Mouse (Mus musculus) forebrain, embryonic 14.5 days (tissue): ENCODE results near the gene Asic2. TPM values are rescaled to one million over a fixed set of nuclear protein-coding genes. Genes with fewer than 3 reads are reported as not detected.

Experiments used
- ATAC-seq: fragments of 200-750 bp; cut with Nextera tagmentation; 2 replicates; pipeline ENCODE4 v1.8.0; 2017; ENCODE audit warnings: mild to moderate bottlenecking, moderate library complexity
- DNase-seq: peaks from one replicate; pipeline ENCODE4 v3.0.0-alpha.2; 2015; ENCODE audit warnings: low spot score
- H3K27ac ChIP-seq: fragments of 300-500 bp; sonication (generic); 2 replicates; pipeline ENCODE4 v1.5.1; 2014; ENCODE audit warnings: low read depth, mild to moderate bottlenecking, control low read depth, low read length, moderate library complexity
- H3K27me3 ChIP-seq: fragments of 300-500 bp; sonication (generic); replicated peaks from 2 replicates; pipeline ENCODE4 v1.6.1; 2014; ENCODE audit warnings: low read length, control low read depth, mixed read lengths; ENCODE audit not compliant: control insufficient read depth, insufficient read depth
- H3K36me3 ChIP-seq: fragments of 300-500 bp; sonication (generic); 2 replicates; pipeline ENCODE4 v1.6.1; 2014; ENCODE audit warnings: low read length, control low read depth; ENCODE audit not compliant: control insufficient read depth, insufficient read depth
- H3K4me1 ChIP-seq: fragments of 300-500 bp; sonication (generic); 2 replicates; pipeline ENCODE4 v1.6.1; 2014; ENCODE audit warnings: antibody characterized with exemption, low read length, control low read depth; ENCODE audit not compliant: control insufficient read depth, insufficient read depth
- H3K4me2 ChIP-seq: fragments of 300-500 bp; sonication (generic); 2 replicates; pipeline ENCODE4 v1.6.1; 2014; ENCODE audit warnings: mild to moderate bottlenecking, control low read depth, low read length
- H3K4me3 ChIP-seq: fragments of 300-500 bp; sonication (generic); 2 replicates; pipeline ENCODE4 v1.5.1; 2014; ENCODE audit warnings: low read depth, low read length, control low read depth
- H3K9ac ChIP-seq: fragments of 300-500 bp; sonication (generic); 2 replicates; pipeline ENCODE4 v1.6.1; 2014; ENCODE audit warnings: mild to moderate bottlenecking, low read length, control low read depth, moderate library complexity
- H3K9me3 ChIP-seq: fragments of 300-500 bp; sonication (generic); replicated peaks from 2 replicates; pipeline ENCODE4 v1.6.1; 2016; ENCODE audit warnings: low read length, control low read depth, mixed read lengths; ENCODE audit not compliant: control insufficient read depth
- whole genome bisulfite sequencing: fragments of 180-500 bp; shearing (Covaris S2); extraction: QIAGEN DNeasy Blood & Tissue Kit; methylation state at CpG from one replicate; pipeline ENCODE4 v1.1.7; 2014; 5-methylcytosine and 5-hydroxymethylcytosine counted together
- polyA plus RNA-seq: library from polyadenylated mRNA; unstranded; fragments of >200 nt; fragmentation: Nextera tagmentation; extraction: Ambion mirVana; gene quantifications from 2 replicates; pipeline ENCODE4 v1.2.1, GENCODE M21; 2014

Asic2 gene
- polyA plus RNA-seq, 1 experiment from 2014 or later = 3.8 TPM

DNA sequence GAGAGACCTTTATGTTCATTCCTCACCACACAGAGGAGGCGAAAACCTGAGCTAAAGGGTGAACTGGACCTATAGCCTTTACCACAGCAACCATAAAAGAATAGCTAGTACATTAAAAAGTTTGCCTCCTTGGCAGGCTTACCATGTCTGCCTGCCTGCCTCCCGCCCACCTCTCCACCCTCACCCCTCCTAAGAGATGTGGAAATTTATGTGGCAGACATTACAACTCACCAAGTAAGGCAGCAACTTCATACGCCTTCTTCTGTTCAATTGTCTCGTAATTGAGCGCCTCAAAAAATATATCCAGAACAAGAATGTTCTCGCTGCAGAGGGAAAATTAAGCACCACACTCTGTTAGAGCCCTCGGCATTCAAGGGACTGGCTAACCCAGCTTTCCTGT, 1081.9 kb downstream of the Asic2 start:
- whole genome bisulfite sequencing = 81% methylated on average over 7 of the region's 7 CpGs
- H3K27ac ChIP-seq = no peak overlapping the region
- no peak for ATAC-seq
- no peak overlapping the region for H3K4me3 ChIP-seq
- no peaks in the 10 kb centered on the region for H3K4me1 ChIP-seq
- no peak overlapping the region for H3K9ac ChIP-seq
- no peaks in the 10 kb centered on the region for H3K36me3 ChIP-seq
- H3K4me2 ChIP-seq = no peak overlapping the region
- H3K9me3 ChIP-seq = no peaks in the 10 kb centered on the region
- H3K27me3 ChIP-seq = no peaks in the 10 kb centered on the region
- DNase-seq = no peak

DNA sequence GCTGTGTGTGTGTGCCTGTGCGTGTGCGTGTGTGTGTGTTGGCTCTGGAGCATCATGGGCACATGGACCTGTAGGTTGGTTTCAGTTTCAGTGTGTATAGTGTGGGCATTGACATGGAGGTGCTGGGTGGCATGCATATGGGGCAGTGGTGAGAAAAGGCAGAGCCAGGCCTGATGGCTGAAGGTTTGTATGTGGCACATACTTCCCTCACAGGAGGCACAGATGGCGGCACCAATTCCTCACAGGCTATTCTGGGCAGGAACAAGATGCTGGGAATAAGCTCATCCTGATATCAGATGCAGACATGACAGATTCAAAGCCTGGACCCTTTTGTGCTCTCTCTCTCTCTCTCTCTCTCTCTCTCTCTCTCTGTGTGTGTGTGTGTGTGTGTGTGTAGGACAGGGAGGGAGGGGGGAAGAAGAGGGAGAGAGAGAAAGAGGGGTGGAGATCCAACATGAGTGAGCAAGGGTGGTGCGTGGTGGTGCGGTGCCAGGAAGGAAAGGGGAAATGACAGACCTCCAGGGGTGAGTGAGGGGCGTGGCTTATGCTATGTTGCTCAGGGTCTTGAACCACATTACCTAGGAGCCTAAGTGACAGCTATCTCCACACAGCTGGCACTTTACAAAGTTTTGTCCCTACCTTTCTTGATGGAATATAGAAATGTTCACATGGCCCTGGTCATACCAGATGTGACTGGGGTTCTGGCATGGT, 1083.6 kb downstream of the Asic2 start:
- Histone ChIP-seq H3K9ac (no peak overlapping the region), H3K27ac (no peak overlapping the region), H3K9me3 (no peaks in the 10 kb centered on the region), H3K36me3 (no peaks in the 10 kb centered on the region), H3K4me2 (no peak overlapping the region), H3K4me1 (no peaks in the 10 kb centered on the region), H3K27me3 (no peaks in the 10 kb centered on the region), H3K4me3 (no peak overlapping the region)
- DNase-seq (no peak), ATAC-seq (no peak)
- WGBS = 81% methylated on average over 6 of the region's 6 CpGs

GRCm38 (mm10) chr11:80882229-80882810, 1085.9 kb downstream of the Asic2 start:
- no peaks in the 10 kb centered on the region for H3K9me3 ChIP-seq
- no peaks in the 10 kb centered on the region for H3K27me3 ChIP-seq
- DNase-seq = no peak
- H3K4me1 ChIP-seq = no peaks in the 10 kb centered on the region
- H3K36me3 ChIP-seq = no peaks in the 10 kb centered on the region
- H3K4me2 ChIP-seq = no peak overlapping the region
- ATAC-seq = no peak
- no peak overlapping the region for H3K4me3 ChIP-seq
- no peak overlapping the region for H3K27ac ChIP-seq
- H3K9ac ChIP-seq = no peak overlapping the region
- WGBS = 81% methylated on average over 7 of the region's 7 CpGs

DNA sequence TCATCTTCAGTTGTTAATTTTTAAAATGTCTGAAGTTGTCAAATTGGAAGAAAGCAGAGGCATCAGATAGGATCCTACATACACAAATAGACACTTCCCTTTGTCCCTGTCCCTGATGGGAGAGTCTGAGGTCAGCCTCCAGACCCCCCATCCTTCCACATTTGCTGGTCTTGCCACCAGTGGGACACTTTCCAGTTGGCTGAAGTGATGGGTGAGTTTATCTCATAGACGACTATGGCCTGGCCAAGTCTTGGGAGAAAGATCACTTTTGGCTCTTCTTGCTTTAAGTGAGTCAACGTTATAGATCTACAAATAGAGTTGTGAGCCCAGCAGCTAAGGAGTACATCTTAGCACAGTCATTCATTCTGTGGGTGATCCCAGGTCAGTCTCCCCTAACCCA, 1090.2 kb downstream of the Asic2 start:
- no peaks in the 10 kb centered on the region for H3K4me1 ChIP-seq
- no peak overlapping the region for H3K9ac ChIP-seq
- no peaks in the 10 kb centered on the region for H3K27me3 ChIP-seq
- no peak overlapping the region for H3K4me3 ChIP-seq
- no peaks in the 10 kb centered on the region for H3K9me3 ChIP-seq
- ATAC-seq = no peak
- 89% methylated on average over 2 of the region's 2 CpGs for WGBS
- no peaks in the 10 kb centered on the region for H3K36me3 ChIP-seq
- H3K4me2 ChIP-seq = no peak overlapping the region
- H3K27ac ChIP-seq = no peak overlapping the region
- no peak for DNase-seq

DNA sequence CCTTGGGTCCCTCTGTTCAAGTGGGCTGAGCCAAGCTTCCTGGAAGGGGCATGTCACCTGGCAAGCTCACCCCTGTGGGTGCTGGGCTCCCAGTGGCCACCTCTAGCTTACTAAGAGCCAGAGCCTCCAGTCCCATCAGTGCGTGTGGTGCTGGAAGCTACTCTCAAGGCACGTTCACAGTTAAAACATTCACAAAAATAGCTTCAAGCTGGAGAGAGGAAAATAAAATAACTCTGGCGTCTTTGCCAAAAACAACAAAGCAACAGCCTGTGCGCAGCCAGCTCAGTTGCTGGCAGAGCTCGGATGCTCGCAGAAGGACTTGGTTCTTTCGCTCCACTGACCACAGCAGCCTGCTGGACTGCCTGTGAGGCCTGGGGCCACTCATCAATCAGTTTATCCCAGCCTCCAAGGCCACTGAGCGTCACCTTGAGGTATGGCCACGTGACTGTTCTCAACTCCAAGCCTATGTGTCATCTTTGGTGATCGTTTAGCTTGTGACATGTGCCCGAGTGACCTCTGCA, 1091.1 kb downstream of the Asic2 start:
- Histone ChIP-seq H3K4me3 (no peak overlapping the region), H3K9me3 (no peaks in the 10 kb centered on the region), H3K27ac (no peak overlapping the region), H3K9ac (no peak overlapping the region), H3K36me3 (no peaks in the 10 kb centered on the region), H3K4me1 (no peaks in the 10 kb centered on the region), H3K27me3 (no peaks in the 10 kb centered on the region), H3K4me2 (no peak overlapping the region)
- DNase-seq = peak; percentile 72
- 62% methylated on average over 11 of the region's 11 CpGs for WGBS
- ATAC-seq = no peak

- Histone ChIP-seq H3K4me3 (no peak overlapping the region), H3K27ac (no peak overlapping the region), H3K4me2 (no peak overlapping the region), H3K9ac (no peak overlapping the region), H3K9me3 (no peaks in the 10 kb centered on the region), H3K4me1 (no peaks in the 10 kb centered on the region), H3K36me3 (no peaks in the 10 kb centered on the region), H3K27me3 (no peaks in the 10 kb centered on the region)
- ATAC-seq = no peak
- WGBS = 71% methylated on average over 17 of the region's 17 CpGs
- DNase-seq = peak; percentile 50
Measured at GRCm38 (mm10) chr11:80872509-80873474, 1095.5 kb downstream of the Asic2 start.

- Histone ChIP-seq H3K4me1 (no peaks in the 10 kb centered on the region), H3K9ac (no peak overlapping the region), H3K4me2 (no peak overlapping the region), H3K9me3 (no peaks in the 10 kb centered on the region), H3K4me3 (no peak overlapping the region), H3K27ac (no peak overlapping the region), H3K27me3 (no peaks in the 10 kb centered on the region), H3K36me3 (no peaks in the 10 kb centered on the region)
- no peak for DNase-seq
- no peak for ATAC-seq
- 97% methylated on average over 1 of the region's 1 CpGs for WGBS
Measured at GRCm38 (mm10) chr11:80868039-80868438, 1100.2 kb downstream of the Asic2 start.

GRCm38 (mm10) chr11:80862941-80863340, 1105.3 kb downstream of the Asic2 start:
- Histone ChIP-seq H3K4me3 (no peak overlapping the region), H3K9me3 (no peaks in the 10 kb centered on the region), H3K27ac (no peak overlapping the region), H3K4me1 (no peaks in the 10 kb centered on the region), H3K36me3 (no peaks in the 10 kb centered on the region), H3K9ac (no peak overlapping the region), H3K27me3 (no peaks in the 10 kb centered on the region), H3K4me2 (no peak overlapping the region)
- DNase-seq (no peak), ATAC-seq (no peak)
- 94% methylated on average over 7 of the region's 7 CpGs for WGBS
